Mouse (Mus musculus) liver, postnatal 0 days (tissue): ENCODE data around the gene Tspan10.

Experiments used
- CTCF ChIP-seq: sonication (generic); IDR thresholded peaks from 2 replicates; pipeline ENCODE4 v1.5.1; 2016; ENCODE audit warnings: antibody characterized with exemption, low read depth
- EP300 ChIP-seq: IDR thresholded peaks from 2 replicates; pipeline ENCODE4 v1.6.1; 2016; ENCODE audit warnings: antibody characterized with exemption, low read depth, mild to moderate bottlenecking

- no peak for TF ChIP-seq CTCF
- TF ChIP-seq EP300, result no peak
Observed at GRCm38 (mm10) chr11:120437857-120438385, 4.5 kb upstream of the Tspan10 start.
